Mouse (Mus musculus) stomach, embryonic 14.5 days (tissue): ENCODE data around the gene Gm3336. TPM values are rescaled to one million over a fixed set of nuclear protein-coding genes. Genes with fewer than 3 reads are reported as not detected.

ENCODE experiments used
- ATAC-seq: fragments of 200-750 bp; cut with Nextera tagmentation; 2 replicates; pipeline ENCODE4 v1.8.0; 2017; ENCODE audit warnings: low read depth, moderate TSS enrichment; ENCODE audit not compliant: insufficient number of reproducible peaks, insufficient read depth, low FRiP score
- H3K27ac ChIP-seq: fragments of 300-500 bp; sonication (generic); 2 replicates; pipeline ENCODE4 v1.5.1; 2014; ENCODE audit warnings: mild to moderate bottlenecking, low read length, moderate library complexity, mixed read lengths
- H3K27me3 ChIP-seq: fragments of 300-500 bp; sonication (generic); 2 replicates; pipeline ENCODE4 v1.6.1; 2014; ENCODE audit warnings: low read length, control low read depth, mixed read lengths; ENCODE audit not compliant: control insufficient read depth, insufficient read depth
- H3K36me3 ChIP-seq: fragments of 300-500 bp; sonication (generic); 2 replicates; pipeline ENCODE4 v1.6.1; 2014; ENCODE audit warnings: mild to moderate bottlenecking, control low read depth, low read length, moderate library complexity, mixed read lengths; ENCODE audit not compliant: control insufficient read depth, insufficient read depth
- H3K4me1 ChIP-seq: fragments of 300-500 bp; sonication (generic); 2 replicates; pipeline ENCODE4 v1.6.1; 2014; ENCODE audit warnings: low read length, control low read depth, mixed read lengths; ENCODE audit not compliant: control insufficient read depth, insufficient read depth
- H3K4me2 ChIP-seq: fragments of 300-500 bp; sonication (generic); replicated peaks from 2 replicates; pipeline ENCODE4 v1.6.1; 2014; ENCODE audit warnings: low read depth, low read length, control low read depth
- H3K4me3 ChIP-seq: fragments of 300-500 bp; sonication (generic); 2 replicates; pipeline ENCODE4 v1.5.1; 2014; ENCODE audit warnings: low read depth, low read length, control low read depth
- H3K9ac ChIP-seq: fragments of 300-500 bp; sonication (generic); replicated peaks from 2 replicates; pipeline ENCODE4 v1.6.1; 2014; ENCODE audit warnings: low read depth, mild to moderate bottlenecking, control low read depth, low read length, moderate library complexity, mixed read lengths
- H3K9me3 ChIP-seq: fragments of 300-500 bp; sonication (generic); 2 replicates; pipeline ENCODE4 v1.6.1; 2016; ENCODE audit warnings: low read depth, low read length, control low read depth; ENCODE audit not compliant: control insufficient read depth
- WGBS: fragments of 180-500 bp; shearing (Covaris S2); extraction: QIAGEN DNeasy Blood & Tissue Kit; methylation state at CpG from one replicate; pipeline ENCODE4 v1.1.7; 2014; 5-methylcytosine and 5-hydroxymethylcytosine counted together
- polyA plus RNA-seq: library from polyadenylated mRNA; unstranded; fragments of >200 nt; fragmentation: Nextera tagmentation; extraction: Ambion mirVana; gene quantifications from 2 replicates; pipeline ENCODE4 v1.2.1, GENCODE M21; 2014

Gene Gm3336
- polyA plus RNA-seq, 1 experiment from 2014 or later = 0.51 TPM

DNA sequence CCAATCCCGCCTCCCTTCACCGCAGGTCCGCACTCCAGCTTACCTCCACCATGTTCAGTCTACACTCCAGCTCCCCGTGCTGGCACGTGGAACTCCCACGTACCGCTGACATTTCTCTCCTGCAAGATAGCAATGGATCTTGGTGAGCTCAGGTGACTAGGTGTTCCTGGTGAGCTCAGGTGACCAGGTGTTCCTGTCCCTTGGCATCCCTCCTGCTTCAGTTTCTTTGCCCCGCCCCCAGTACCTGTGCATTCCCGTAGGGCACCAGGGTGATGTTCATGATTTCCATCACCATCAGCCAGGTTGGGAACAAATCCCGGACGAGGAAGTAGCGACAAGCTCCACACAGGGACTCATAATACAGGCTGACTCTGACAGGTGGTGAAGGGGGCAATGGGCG is 46.3 kb downstream of the Gm3336 start:
- peak overlapping the region; percentile 58; the same call in 1 of the 2 replicates for H3K27ac ChIP-seq
- peaks cover 16% of the 10 kb centered on the region; the same call in 1 of the 2 replicates for H3K4me1 ChIP-seq
- H3K9ac ChIP-seq = no peak overlapping the region
- H3K9me3 ChIP-seq = no peaks in the 10 kb centered on the region
- H3K27me3 ChIP-seq = no peaks in the 10 kb centered on the region
- 0 out of 2 replicates have a peak overlapping the region, but pooled peaks have one; percentile 90 for H3K4me2 ChIP-seq
- 83% methylated on average over 13 of the region's 13 CpGs for WGBS
- no peak for ATAC-seq
- H3K36me3 ChIP-seq = peaks cover 10% of the 10 kb centered on the region
- H3K4me3 ChIP-seq = no peak overlapping the region

DNA sequence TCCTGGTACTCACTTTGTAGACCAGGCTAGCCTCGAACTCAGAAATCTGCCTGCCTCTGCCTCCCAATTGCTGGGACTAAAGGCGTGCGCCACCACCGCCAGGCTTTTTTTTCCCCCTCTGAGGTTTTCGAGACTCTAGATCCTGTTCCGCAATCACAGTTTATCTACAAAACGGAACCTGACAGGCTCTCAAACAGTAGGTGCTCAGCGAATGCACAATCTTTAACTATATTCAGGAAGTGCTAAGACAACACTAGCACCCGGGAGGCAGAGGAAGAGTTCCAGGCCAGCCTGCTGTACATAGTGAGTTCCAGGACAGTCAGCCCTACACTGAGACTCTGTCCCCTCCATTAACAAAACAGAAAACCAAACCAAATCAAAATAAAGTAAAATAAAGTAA is 47.0 kb downstream of the Gm3336 start:
- Histone ChIP-seq H3K27me3 (no peaks in the 10 kb centered on the region), H3K36me3 (peaks cover 13% of the 10 kb centered on the region), H3K9me3 (no peaks in the 10 kb centered on the region), H3K9ac (0 out of 2 replicates have a peak overlapping the region, but pooled peaks have one; percentile 30), H3K4me2 (peak overlapping the region; percentile 90), H3K4me1 (peaks cover 11% of the 10 kb centered on the region; the same call in 1 of the 2 replicates), H3K4me3 (peak overlapping the region; percentile 42), H3K27ac (peak overlapping the region; percentile 53; the same call in 1 of the 2 replicates)
- WGBS = 70% methylated on average over 9 of the region's 9 CpGs
- ATAC-seq = no peak

- no peak for ATAC-seq
- H3K36me3 ChIP-seq = peaks cover 20% of the 10 kb centered on the region
- WGBS = under 1% methylated on average over 34 of the region's 34 CpGs
Measured at GRCm38 (mm10) chr8:70765838-70766570, 47.7 kb downstream of the Gm3336 start.

GRCm38 (mm10) chr8:70766571-70767440 is 48.5 kb downstream of the Gm3336 start:
- peak overlapping the region; percentile 90 for H3K4me2 ChIP-seq

More at GRCm38 (mm10) chr8:70765838-70766570, 47.7 kb downstream of the Gm3336 start:
- peak overlapping the region; percentile 72; the same call in 1 of the 2 replicates for H3K27ac ChIP-seq
- no peaks in the 10 kb centered on the region for H3K27me3 ChIP-seq
- peak overlapping the region; percentile 42 for H3K4me3 ChIP-seq
- H3K4me1 ChIP-seq = peaks cover 11% of the 10 kb centered on the region; the same call in 1 of the 2 replicates
- peak overlapping the region; percentile 90 for H3K4me2 ChIP-seq
- H3K9me3 ChIP-seq = no peaks in the 10 kb centered on the region
- H3K9ac ChIP-seq = peak overlapping the region; percentile 30; the same call in 1 of the 2 replicates

DNA sequence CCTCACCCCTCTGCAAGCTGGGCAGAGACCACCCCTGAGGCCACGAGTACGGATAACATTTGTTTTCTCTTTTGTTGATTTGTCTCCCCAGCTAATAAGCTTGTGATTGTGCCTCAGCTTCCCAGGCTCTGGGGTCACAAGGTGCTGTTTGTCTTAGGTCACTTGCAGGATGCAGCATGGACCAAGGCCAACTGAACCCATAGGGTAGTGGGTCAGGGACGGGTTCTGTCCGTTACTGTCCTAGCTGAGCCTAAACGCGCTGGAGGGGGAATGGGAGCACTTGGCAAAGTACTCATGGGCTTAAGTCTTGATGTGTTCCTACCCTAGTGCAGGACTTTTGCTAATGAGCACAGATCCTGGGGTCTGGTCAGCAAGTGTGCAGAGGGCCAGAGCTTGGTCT is 49.2 kb downstream of the Gm3336 start:
- WGBS = 83% methylated on average over 6 of the region's 6 CpGs
- Histone ChIP-seq H3K4me2 (no peak overlapping the region), H3K27me3 (no peaks in the 10 kb centered on the region), H3K9ac (no peak overlapping the region), H3K36me3 (peaks cover 32% of the 10 kb centered on the region), H3K4me1 (peaks cover 6% of the 10 kb centered on the region; the same call in 1 of the 2 replicates), H3K9me3 (no peaks in the 10 kb centered on the region), H3K27ac (no peak overlapping the region), H3K4me3 (no peak overlapping the region)
- no peak for ATAC-seq

More at GRCm38 (mm10) chr8:70766571-70767440, 48.5 kb downstream of the Gm3336 start:
- no peaks in the 10 kb centered on the region for H3K27me3 ChIP-seq
- H3K36me3 ChIP-seq = peaks cover 28% of the 10 kb centered on the region
- H3K9me3 ChIP-seq = no peaks in the 10 kb centered on the region
- ATAC-seq = peak; percentile 73
- peak overlapping the region; percentile 72; the same call in 1 of the 2 replicates for H3K27ac ChIP-seq
- peaks cover 6% of the 10 kb centered on the region; the same call in 1 of the 2 replicates for H3K4me1 ChIP-seq
- 7% methylated on average over 21 of the region's 21 CpGs for WGBS
- H3K4me3 ChIP-seq = peak overlapping the region; percentile 42
- H3K9ac ChIP-seq = peak overlapping the region; percentile 30; the same call in 1 of the 2 replicates

DNA sequence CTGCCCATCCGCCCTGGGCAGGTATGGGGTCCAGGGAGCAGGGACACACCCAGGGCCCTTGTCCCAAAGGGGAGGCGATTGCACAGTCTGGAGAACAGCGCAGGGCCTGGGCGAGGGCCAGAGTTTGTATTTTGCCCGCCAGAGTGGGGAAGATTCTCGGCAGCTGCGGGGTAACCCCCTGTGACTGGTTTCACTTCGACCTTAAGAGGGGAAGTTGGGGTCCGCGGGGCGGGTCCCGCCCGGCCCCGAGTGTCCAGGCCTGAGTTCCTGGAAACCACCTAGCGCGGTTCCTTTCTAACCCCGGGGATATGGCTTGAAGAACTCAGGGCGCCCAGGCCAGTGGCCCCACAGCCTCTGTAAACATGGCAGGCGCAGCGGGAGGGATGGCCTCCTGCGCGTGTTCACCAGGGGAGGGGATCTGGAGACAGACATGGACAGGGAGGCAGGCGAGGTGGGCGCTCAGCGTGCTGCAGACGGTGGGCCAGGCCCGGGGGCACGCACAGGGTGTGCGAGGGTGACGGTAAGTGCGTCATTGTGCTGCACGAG is 50.0 kb downstream of the Gm3336 start:
- no peak for ATAC-seq
- Histone ChIP-seq H3K9ac (no peak overlapping the region), H3K4me2 (no peak overlapping the region), H3K27me3 (no peaks in the 10 kb centered on the region), H3K27ac (no peak overlapping the region), H3K36me3 (peaks cover 32% of the 10 kb centered on the region), H3K4me3 (no peak overlapping the region), H3K4me1 (peaks cover 13% of the 10 kb centered on the region; the same call in 1 of the 2 replicates), H3K9me3 (no peaks in the 10 kb centered on the region)
- 95% methylated on average over 32 of the region's 32 CpGs for WGBS

- WGBS = 86% methylated on average over 16 of the region's 16 CpGs
- peaks cover 32% of the 10 kb centered on the region for H3K36me3 ChIP-seq
- no peak for ATAC-seq
- H3K4me1 ChIP-seq = peaks cover 19% of the 10 kb centered on the region; the same call in 1 of the 2 replicates
- no peaks in the 10 kb centered on the region for H3K27me3 ChIP-seq
- H3K4me3 ChIP-seq = no peak overlapping the region
- no peak overlapping the region for H3K9ac ChIP-seq
- no peaks in the 10 kb centered on the region for H3K9me3 ChIP-seq
- no peak overlapping the region for H3K27ac ChIP-seq
- no peak overlapping the region for H3K4me2 ChIP-seq
Measured at GRCm38 (mm10) chr8:70768956-70769355, 50.6 kb downstream of the Gm3336 start.

DNA sequence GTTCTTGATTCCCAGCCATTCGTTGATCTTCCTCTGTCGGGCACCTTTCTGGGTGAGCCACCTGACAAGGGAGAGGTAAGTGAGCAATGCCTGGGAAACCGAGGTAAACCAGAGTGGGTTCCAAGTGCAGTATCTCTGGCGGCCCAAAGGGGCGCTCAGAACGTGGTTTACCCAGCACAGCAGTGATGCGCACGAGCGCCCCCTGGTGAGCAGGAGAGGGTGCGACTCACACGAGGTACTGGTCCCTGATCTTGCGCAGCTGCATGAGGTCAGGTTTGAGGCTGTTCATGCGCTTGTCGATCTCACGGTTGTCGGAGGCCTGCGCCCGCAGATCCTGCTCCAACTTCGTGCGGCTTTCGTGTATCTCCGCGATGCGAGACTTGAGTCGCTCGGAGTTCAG is 51.0 kb downstream of the Gm3336 start:
- Histone ChIP-seq H3K27ac (no peak overlapping the region), H3K4me2 (no peak overlapping the region), H3K4me3 (no peak overlapping the region), H3K27me3 (no peaks in the 10 kb centered on the region), H3K9ac (no peak overlapping the region), H3K9me3 (no peaks in the 10 kb centered on the region), H3K36me3 (peaks cover 35% of the 10 kb centered on the region), H3K4me1 (peaks cover 23% of the 10 kb centered on the region; the same call in 1 of the 2 replicates)
- ATAC-seq = peak; percentile 71
- 7% methylated on average over 26 of the region's 26 CpGs for WGBS
